Mouse (Mus musculus) intestine, embryonic 16.5 days (tissue): ENCODE results near the gene Aldh1a2. TPM values are rescaled to one million over a fixed set of nuclear protein-coding genes. Genes with fewer than 3 reads are reported as not detected.

ENCODE experiments used
- ATAC-seq: fragments of 200-750 bp; cut with Nextera tagmentation; 2 replicates; pipeline ENCODE4 v1.8.0; 2017; ENCODE audit warnings: moderate TSS enrichment, moderate library complexity
- H3K27ac ChIP-seq: fragments of 300-500 bp; sonication (generic); 2 replicates; pipeline ENCODE4 v1.5.1; 2014; ENCODE audit warnings: mild to moderate bottlenecking, low read length
- H3K27me3 ChIP-seq: fragments of 300-500 bp; sonication (generic); replicated peaks from 2 replicates; pipeline ENCODE4 v1.6.1; 2014; ENCODE audit warnings: low read length, control low read depth, mixed read lengths; ENCODE audit not compliant: control insufficient read depth, insufficient read depth
- H3K36me3 ChIP-seq: fragments of 300-500 bp; sonication (generic); 2 replicates; pipeline ENCODE4 v1.6.1; 2014; ENCODE audit warnings: low read length, control low read depth; ENCODE audit not compliant: control insufficient read depth, insufficient read depth
- H3K4me1 ChIP-seq: fragments of 300-500 bp; sonication (generic); 2 replicates; pipeline ENCODE4 v1.6.1; 2014; ENCODE audit warnings: low read length, control low read depth, mixed read lengths; ENCODE audit not compliant: control insufficient read depth, insufficient read depth
- H3K4me2 ChIP-seq: fragments of 300-500 bp; sonication (generic); 2 replicates; pipeline ENCODE4 v1.6.1; 2014; ENCODE audit warnings: low read depth, low read length, control low read depth
- H3K4me3 ChIP-seq: fragments of 300-500 bp; sonication (generic); 2 replicates; pipeline ENCODE4 v1.5.1; 2014; ENCODE audit warnings: mild to moderate bottlenecking, low read length
- H3K9ac ChIP-seq: fragments of 300-500 bp; sonication (generic); 2 replicates; pipeline ENCODE4 v1.6.1; 2014; ENCODE audit warnings: low read depth, low read length
- H3K9me3 ChIP-seq: fragments of 300-500 bp; sonication (generic); 2 replicates; pipeline ENCODE4 v1.6.1; 2016; ENCODE audit warnings: low read length, control low read depth; ENCODE audit not compliant: control insufficient read depth
- WGBS: fragments of 180-500 bp; shearing (Covaris S2); extraction: QIAGEN DNeasy Blood & Tissue Kit; methylation state at CpG from one replicate; pipeline ENCODE4 v1.1.7; 2014; 5-methylcytosine and 5-hydroxymethylcytosine counted together
- polyA plus RNA-seq: library from polyadenylated mRNA; unstranded; fragments of >200 nt; fragmentation: Nextera tagmentation; extraction: Ambion mirVana; gene quantifications from 2 replicates; pipeline ENCODE4 v1.2.1, GENCODE M21; 2015

Aldh1a2 gene
- polyA plus RNA-seq = 61.4 and 68.9 TPM in 2 replicates

DNA sequence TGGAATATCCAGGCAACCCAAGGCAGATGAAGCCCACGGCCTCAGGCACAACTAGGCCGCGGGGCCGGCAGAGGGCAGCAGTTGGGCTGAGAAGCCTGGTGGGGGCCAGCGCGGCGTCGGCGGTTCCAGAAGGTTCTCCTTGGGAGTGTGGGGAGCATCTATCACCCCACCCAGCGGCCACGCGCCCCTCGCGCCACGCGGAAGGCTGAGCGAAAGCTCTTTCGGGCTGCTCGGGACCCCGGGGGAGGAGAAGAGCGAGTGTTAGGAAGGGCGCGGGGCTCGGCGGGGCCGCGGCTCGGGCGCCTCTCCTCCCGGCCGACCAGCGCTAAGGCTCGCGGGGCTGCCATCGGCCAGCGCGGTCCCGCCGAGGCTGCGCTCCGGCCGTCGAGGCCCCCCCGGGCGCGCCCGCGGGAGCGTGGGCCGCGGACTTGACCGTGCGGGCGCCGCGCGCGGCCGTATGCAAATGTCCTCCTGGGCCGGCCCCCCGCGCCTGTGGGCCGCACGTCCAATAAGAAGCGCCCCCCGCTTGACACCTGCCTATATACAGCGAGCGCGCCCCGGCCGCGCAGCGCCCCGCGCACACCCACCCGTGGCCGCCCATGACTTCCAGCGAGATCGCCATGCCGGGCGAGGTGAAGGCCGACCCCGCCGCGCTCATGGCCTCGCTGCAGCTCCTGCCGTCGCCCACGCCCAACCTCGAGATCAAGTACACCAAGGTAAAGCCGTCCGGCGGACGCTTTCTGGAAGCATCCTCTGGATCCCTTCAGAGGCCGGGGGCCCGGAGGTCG is at the start of gene Aldh1a2:
Gene Aldh1a2, plus strand, starts transcription at position 542 of the 788 bp plus-strand sequence.
- Histone ChIP-seq H3K9me3 (no peaks in the 10 kb centered on the region), H3K36me3 (no peaks in the 10 kb centered on the region), H3K27me3 (peaks cover 24% of the 10 kb centered on the region; the same call in 1 of the 2 replicates), H3K4me1 (peaks cover 9% of the 10 kb centered on the region; the same call in 1 of the 2 replicates), H3K4me2 (peak within 1 kb of the TSS; percentile 83), H3K27ac (no peak within 1 kb of the TSS), H3K4me3 (peak within 1 kb of the TSS; percentile 58), H3K9ac (peak within 1 kb of the TSS; percentile 64)
- ATAC-seq = peak; percentile 88
- WGBS = under 1% methylated on average over 70 of the region's 97 CpGs

- no peak overlapping the region for H3K27ac ChIP-seq
- no peaks in the 10 kb centered on the region for H3K27me3 ChIP-seq
- 90% methylated on average over 5 of the region's 5 CpGs for WGBS
- no peak overlapping the region for H3K4me3 ChIP-seq
- no peaks in the 10 kb centered on the region for H3K36me3 ChIP-seq
- H3K9ac ChIP-seq = no peak overlapping the region
- no peak overlapping the region for H3K4me2 ChIP-seq
- H3K9me3 ChIP-seq = no peaks in the 10 kb centered on the region
- ATAC-seq = peak; percentile 48
- peaks cover 18% of the 10 kb centered on the region for H3K4me1 ChIP-seq
Observed at GRCm38 (mm10) chr9:71166019-71166705, 49.4 kb upstream of the Aldh1a2 start.

DNA sequence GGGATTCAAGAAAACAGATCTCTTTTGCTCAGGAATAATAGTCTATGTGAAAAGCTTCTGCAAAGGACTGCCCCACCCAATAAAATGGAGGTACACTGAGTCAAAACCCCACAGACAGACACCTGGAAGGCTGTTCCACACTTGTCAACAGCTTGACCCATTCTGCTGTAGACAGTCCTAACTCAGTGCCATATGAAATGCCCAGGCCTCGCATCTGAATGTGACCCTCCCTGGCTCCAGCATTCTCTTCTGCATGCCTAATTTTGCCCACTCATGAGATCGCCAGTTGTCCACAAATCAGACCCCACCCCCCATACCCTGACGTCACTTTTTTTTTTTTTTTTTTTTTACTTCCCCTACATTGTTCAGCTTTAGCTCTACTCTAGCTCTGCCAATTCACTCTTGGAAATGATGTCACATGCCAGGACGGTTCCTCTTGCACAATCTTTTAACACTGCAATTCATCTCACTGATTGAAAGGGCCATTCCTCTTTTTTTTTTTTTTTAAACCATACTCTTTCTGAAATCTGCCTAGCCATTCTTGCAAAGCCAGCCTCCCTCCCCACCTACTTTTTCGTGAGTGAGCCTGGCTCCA is 48.6 kb upstream of the Aldh1a2 start:
- Histone ChIP-seq H3K36me3 (no peaks in the 10 kb centered on the region), H3K4me2 (no peak overlapping the region), H3K4me1 (peaks cover 18% of the 10 kb centered on the region), H3K4me3 (no peak overlapping the region), H3K27ac (peak overlapping the region; percentile 68), H3K9me3 (no peaks in the 10 kb centered on the region), H3K27me3 (no peaks in the 10 kb centered on the region), H3K9ac (no peak overlapping the region)
- WGBS = 56% methylated on average over 5 of the region's 5 CpGs
- ATAC-seq = peak; percentile 72

DNA sequence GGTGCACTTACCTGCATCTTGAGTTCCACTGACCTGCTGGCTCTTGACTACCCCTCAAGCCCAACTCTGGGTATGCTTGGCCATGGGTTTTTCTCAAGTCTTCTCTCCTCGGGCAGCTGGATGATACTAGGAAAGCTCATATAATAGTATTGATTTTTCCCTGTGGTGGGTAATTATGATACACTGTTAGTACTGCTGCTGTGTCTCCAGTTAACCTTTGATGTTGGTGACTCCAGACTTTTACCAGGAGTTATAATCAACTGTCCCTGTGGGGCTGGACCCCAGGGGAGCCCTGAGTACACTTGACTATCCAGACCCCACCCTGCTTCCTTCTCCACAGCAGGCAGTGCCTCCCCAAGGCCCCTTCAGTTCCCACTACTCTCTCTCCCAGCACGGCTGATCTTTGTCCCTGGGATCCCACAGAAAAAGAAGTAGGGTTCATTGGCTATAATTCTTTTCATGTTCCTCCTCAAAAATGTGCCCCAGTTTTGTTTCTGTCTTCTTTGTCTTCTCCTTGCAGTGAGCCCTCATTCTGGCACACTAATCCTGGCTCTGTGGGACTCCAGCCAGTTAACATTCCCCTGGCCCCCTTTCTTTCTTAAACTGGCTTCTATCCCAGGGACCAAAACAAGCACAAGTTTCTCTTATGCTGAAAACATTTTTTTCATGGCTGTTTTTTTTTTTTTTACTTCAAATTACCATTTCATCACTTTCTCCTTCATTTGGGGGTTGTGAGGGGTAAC is 47.9 kb upstream of the Aldh1a2 start:
- ATAC-seq = peak; percentile 67
- Histone ChIP-seq H3K9ac (no peak overlapping the region), H3K27me3 (no peaks in the 10 kb centered on the region), H3K27ac (peak overlapping the region; percentile 68), H3K36me3 (no peaks in the 10 kb centered on the region), H3K4me2 (0 out of 2 replicates have a peak overlapping the region, but pooled peaks have one; percentile 0), H3K4me3 (no peak overlapping the region), H3K4me1 (peaks cover 17% of the 10 kb centered on the region), H3K9me3 (no peaks in the 10 kb centered on the region)
- WGBS = 36% methylated on average over 2 of the region's 2 CpGs

DNA sequence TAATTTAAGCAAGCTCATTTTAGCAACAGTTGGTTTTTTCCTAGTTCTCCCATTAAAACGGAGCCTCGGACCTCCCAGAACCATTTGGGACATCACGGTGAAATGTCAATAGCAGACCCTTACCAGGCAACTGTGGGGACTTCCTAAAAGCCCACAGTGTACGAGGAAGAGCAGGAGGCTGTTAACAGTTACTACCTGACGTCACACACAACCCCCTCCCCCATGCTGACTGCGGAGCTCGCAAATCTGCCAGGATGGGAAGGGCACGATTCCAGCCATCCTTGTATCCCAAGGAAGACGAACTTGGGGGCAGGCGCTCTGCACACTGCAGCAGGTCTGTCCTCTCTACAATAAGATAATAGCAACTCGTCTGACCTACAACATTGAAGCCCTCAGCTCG is 47.1 kb upstream of the Aldh1a2 start, which contains the start of gene Aqp9:
Gene Aqp9, minus strand, starts transcription at position 172 of the 400 bp plus-strand sequence.
- peak within 1 kb of the TSS; percentile 68 for H3K27ac ChIP-seq
- no peaks in the 10 kb centered on the region for H3K9me3 ChIP-seq
- H3K27me3 ChIP-seq = no peaks in the 10 kb centered on the region
- 0 out of 2 replicates have a peak within 1 kb of the TSS, but pooled peaks have one; percentile 0 for H3K4me2 ChIP-seq
- H3K9ac ChIP-seq = no peak within 1 kb of the TSS
- H3K4me3 ChIP-seq = no peak within 1 kb of the TSS
- 41% methylated on average over 12 of the region's 12 CpGs for WGBS
- H3K4me1 ChIP-seq = peaks cover 13% of the 10 kb centered on the region
- no peak for ATAC-seq
- no peaks in the 10 kb centered on the region for H3K36me3 ChIP-seq

DNA sequence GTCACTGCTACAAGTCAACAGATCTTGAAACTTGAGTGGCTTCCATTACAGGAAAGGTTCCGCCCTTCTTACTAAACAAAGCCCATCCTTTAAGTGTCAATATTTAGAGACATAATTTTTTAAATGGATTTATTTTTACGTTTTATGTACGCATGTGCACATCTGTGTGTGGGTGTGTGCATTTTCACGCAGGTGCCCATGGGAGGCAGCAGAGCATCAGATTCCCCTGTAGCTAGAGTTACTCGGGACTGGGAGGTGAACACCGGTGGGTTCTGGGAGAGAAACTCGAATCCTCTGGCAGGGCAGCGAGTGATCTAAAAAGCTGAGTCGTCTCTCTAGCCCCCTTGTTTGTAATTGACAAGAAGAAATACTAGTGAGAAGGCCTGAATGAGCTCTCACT is 42.1 kb upstream of the Aldh1a2 start:
- Histone ChIP-seq H3K27me3 (no peaks in the 10 kb centered on the region), H3K4me2 (no peak overlapping the region), H3K4me1 (peaks cover 2% of the 10 kb centered on the region; the same call in 1 of the 2 replicates), H3K9me3 (no peaks in the 10 kb centered on the region), H3K9ac (no peak overlapping the region), H3K36me3 (no peaks in the 10 kb centered on the region), H3K27ac (no peak overlapping the region), H3K4me3 (no peak overlapping the region)
- 61% methylated on average over 9 of the region's 9 CpGs for WGBS
- no peak for ATAC-seq

GRCm38 (mm10) chr9:71174316-71174975 is 41.1 kb upstream of the Aldh1a2 start:
- 72% methylated on average over 5 of the region's 5 CpGs for WGBS
- H3K9ac ChIP-seq = no peak overlapping the region
- ATAC-seq = no peak
- no peaks in the 10 kb centered on the region for H3K4me1 ChIP-seq
- no peaks in the 10 kb centered on the region for H3K27me3 ChIP-seq
- H3K4me3 ChIP-seq = no peak overlapping the region
- no peak overlapping the region for H3K4me2 ChIP-seq
- H3K27ac ChIP-seq = no peak overlapping the region
- no peaks in the 10 kb centered on the region for H3K9me3 ChIP-seq
- no peaks in the 10 kb centered on the region for H3K36me3 ChIP-seq

DNA sequence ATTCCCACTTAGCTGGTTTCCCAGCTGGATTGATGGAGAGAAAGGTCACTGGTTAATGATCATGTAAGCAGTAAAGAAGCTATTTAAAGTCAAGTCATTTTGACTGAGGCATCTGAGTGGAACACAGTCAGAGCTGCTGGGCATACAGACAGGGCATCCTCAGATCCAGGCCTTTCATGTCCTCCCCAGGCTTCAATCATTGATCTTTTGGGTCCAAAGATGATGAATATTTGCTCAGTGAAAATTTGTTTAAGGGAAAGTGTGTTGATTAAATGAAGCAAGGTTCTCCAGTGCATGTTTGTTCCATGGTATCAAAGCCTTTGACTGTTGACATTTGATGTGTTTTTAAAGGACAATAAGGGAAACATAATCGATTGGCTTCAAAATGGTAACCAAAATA is 39.9 kb upstream of the Aldh1a2 start:
- no peak overlapping the region for H3K4me2 ChIP-seq
- H3K27me3 ChIP-seq = no peaks in the 10 kb centered on the region
- H3K27ac ChIP-seq = no peak overlapping the region
- no peaks in the 10 kb centered on the region for H3K9me3 ChIP-seq
- no peak overlapping the region for H3K9ac ChIP-seq
- no peak overlapping the region for H3K4me3 ChIP-seq
- no peaks in the 10 kb centered on the region for H3K36me3 ChIP-seq
- no peaks in the 10 kb centered on the region for H3K4me1 ChIP-seq
- no peak for ATAC-seq
- 84% methylated on average over 1 of the region's 1 CpGs for WGBS
